Mouse (Mus musculus) forebrain, embryonic 10.5 days (tissue): Measurements from ENCODE around the gene Tmem109. TPM values are rescaled to one million over a fixed set of nuclear protein-coding genes. Genes with fewer than 3 reads are reported as not detected.

ENCODE experiments used
- DNase-seq: peaks from one replicate; pipeline ENCODE4 v3.0.0-alpha.2; 2017; ENCODE audit warnings: low spot score; ENCODE audit errors: extremely low spot score
- H3K27ac ChIP-seq: fragments of 300-500 bp; sonication (generic); 2 replicates; pipeline ENCODE4 v1.5.1; 2016; ENCODE audit warnings: mild to moderate bottlenecking
- H3K27me3 ChIP-seq: fragments of 300-500 bp; sonication (generic); 2 replicates; pipeline ENCODE4 v1.6.1; 2016; ENCODE audit warnings: mild to moderate bottlenecking; ENCODE audit not compliant: poor library complexity, severe bottlenecking
- H3K36me3 ChIP-seq: fragments of 300-500 bp; sonication (generic); replicated peaks from 2 replicates; pipeline ENCODE4 v1.6.1; 2016; ENCODE audit warnings: mild to moderate bottlenecking, moderate library complexity
- H3K4me1 ChIP-seq: fragments of 300-500 bp; sonication (generic); 2 replicates; pipeline ENCODE4 v1.6.1; 2016
- H3K4me3 ChIP-seq: fragments of 300-500 bp; sonication (generic); 2 replicates; pipeline ENCODE4 v1.5.1; 2016; ENCODE audit warnings: mild to moderate bottlenecking, moderate library complexity
- H3K9me3 ChIP-seq: fragments of 300-500 bp; sonication (generic); 2 replicates; pipeline ENCODE4 v1.6.1; 2016; ENCODE audit warnings: mild to moderate bottlenecking, moderate library complexity
- WGBS: fragments of 180-500 bp; shearing (Covaris S2); methylation state at CpG from one replicate; pipeline ENCODE4 v1.1.7; 2016; 5-methylcytosine and 5-hydroxymethylcytosine counted together
- polyA plus RNA-seq: library from polyadenylated mRNA; unstranded; fragments of >200 nt; fragmentation: Nextera tagmentation; extraction: Ambion mirVana; gene quantifications from 2 replicates; pipeline ENCODE4 v1.2.1, GENCODE M21; 2016

Tmem109 gene
- polyA plus RNA-seq, 1 experiment from 2014 or later = 53.8 TPM

DNA sequence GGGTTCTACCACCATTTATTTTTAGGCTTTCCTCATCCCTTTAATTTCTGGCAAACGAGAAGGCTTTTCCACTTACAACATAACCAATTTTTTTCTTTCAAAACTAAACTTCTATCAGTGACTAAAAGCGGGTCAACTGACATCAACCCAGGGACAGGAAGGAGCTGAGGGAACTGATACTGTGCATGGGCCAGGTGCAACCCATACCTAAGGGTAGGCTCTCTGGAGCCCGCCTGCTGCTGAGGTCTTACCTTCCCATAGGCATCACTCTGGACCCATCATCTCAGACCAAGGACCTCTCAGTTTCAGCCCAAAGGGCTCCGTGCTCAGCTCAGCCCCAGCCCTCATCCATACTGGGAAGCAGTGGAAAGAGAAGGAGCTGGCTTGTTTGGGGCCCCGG lies 53.5 kb downstream of the Tmem109 start:
- WGBS = 93% methylated on average over 5 of the region's 5 CpGs
- Histone ChIP-seq H3K9me3 (no peaks in the 10 kb centered on the region), H3K27me3 (no peaks in the 10 kb centered on the region), H3K4me1 (peaks cover 10% of the 10 kb centered on the region), H3K36me3 (no peaks in the 10 kb centered on the region), H3K4me3 (no peak overlapping the region), H3K27ac (no peak overlapping the region)
- DNase-seq = no peak

DNA sequence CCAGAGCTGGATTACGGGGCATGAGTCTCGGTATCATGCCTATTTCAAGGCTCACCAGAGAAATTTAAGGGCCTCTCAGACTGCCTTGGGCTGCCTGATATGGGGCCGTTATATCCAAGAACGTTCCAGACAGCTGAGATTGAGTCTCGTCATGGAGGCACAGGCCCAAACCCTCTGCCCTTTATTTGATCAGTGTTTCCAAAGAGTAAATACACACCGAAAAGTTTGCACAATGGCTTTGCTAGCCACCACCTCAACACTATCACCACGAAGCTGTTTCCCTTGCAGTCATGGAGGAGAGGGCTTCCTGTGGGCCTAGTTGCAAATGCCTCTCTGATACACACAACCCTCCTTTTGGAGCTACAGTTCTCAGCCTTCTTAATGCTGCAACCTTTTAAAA lies 57.7 kb downstream of the Tmem109 start:
- H3K4me3 ChIP-seq = no peak overlapping the region
- peaks cover 10% of the 10 kb centered on the region for H3K4me1 ChIP-seq
- no peaks in the 10 kb centered on the region for H3K27me3 ChIP-seq
- no peak for DNase-seq
- no peak overlapping the region for H3K27ac ChIP-seq
- no peaks in the 10 kb centered on the region for H3K36me3 ChIP-seq
- WGBS = 91% methylated on average over 7 of the region's 7 CpGs
- no peaks in the 10 kb centered on the region for H3K9me3 ChIP-seq

DNA sequence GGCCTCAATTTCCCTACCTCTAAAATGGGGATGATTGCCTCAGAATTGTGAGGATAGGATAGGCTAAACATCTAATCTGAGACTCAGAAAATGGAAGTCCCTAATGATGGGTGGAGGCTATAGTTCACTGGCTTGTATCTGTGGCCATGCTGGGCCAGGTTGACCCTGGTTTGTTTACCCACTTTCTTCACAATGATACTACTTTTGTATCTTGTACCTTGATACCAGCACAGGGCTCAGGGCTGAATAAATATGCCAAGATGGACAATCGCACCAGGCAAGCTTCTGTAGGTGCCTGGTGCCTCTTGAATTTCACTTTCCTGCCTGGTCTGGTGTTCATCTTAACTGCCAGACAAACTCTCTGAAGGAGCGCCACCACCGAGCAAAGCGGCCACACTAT lies 59.3 kb downstream of the Tmem109 start:
- peaks cover 24% of the 10 kb centered on the region for H3K4me1 ChIP-seq
- no peaks in the 10 kb centered on the region for H3K9me3 ChIP-seq
- H3K27ac ChIP-seq = no peak overlapping the region
- DNase-seq = no peak
- no peak overlapping the region for H3K4me3 ChIP-seq
- no peaks in the 10 kb centered on the region for H3K27me3 ChIP-seq
- no peaks in the 10 kb centered on the region for H3K36me3 ChIP-seq
- WGBS = 94% methylated on average over 4 of the region's 4 CpGs

DNA sequence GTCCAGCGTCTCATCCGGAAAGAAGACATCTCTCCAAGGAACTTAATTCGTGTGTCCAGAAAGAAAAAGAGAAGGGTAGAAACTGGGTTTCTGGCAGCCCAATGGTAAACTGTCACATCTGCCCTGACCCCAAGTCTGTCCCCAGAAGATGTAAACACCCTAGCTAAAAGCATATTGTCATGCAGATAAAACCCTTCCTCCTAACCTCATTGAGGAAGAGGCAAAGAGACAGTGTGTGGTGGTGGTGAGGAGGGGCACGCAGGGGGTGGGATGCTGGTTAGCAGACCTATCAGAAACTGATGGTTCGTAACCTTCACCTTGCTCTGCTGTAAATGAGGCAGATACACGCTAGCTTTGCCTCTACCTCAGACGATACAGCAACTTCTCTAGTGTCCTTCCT lies 60.5 kb downstream of the Tmem109 start:
- Histone ChIP-seq H3K27me3 (no peaks in the 10 kb centered on the region), H3K4me1 (peaks cover 25% of the 10 kb centered on the region), H3K27ac (no peak overlapping the region), H3K4me3 (no peak overlapping the region), H3K9me3 (no peaks in the 10 kb centered on the region), H3K36me3 (no peaks in the 10 kb centered on the region)
- WGBS = 69% methylated on average over 7 of the region's 7 CpGs
- DNase-seq = no peak

Other genes with a start within 250 kb of the Tmem109 start
- gene Vwce, start 247.8 kb downstream of the Tmem109 start, polyA plus RNA-seq = 0.38 and 0.85 TPM in 2 replicates
- gene Pga5, start 203.9 kb downstream of the Tmem109 start, polyA plus RNA-seq = not detected in 2 replicates
- 33.5 and 36.1 TPM in 2 replicates for gene Vps37c, start 193.3 kb downstream of the Tmem109 start, polyA plus RNA-seq
- gene Cd5, start 143.0 kb downstream of the Tmem109 start, polyA plus RNA-seq = not detected in 2 replicates
- gene Cd6, start 51.9 kb downstream of the Tmem109 start, polyA plus RNA-seq = not detected in 2 replicates
- 0.32 and 0.37 TPM in 2 replicates for gene Slc15a3, start 42.3 kb downstream of the Tmem109 start, polyA plus RNA-seq
- gene Tmem132a, start 12.1 kb downstream of the Tmem109 start, polyA plus RNA-seq = 110 and 115 TPM in 2 replicates
- gene Prpf19, start 13.2 kb upstream of the Tmem109 start, polyA plus RNA-seq = 43.8 and 47.1 TPM in 2 replicates
- not detected in 2 replicates for gene Zp1, start 38.6 kb upstream of the Tmem109 start, polyA plus RNA-seq
- 0.06 and 0.09 TPM in 2 replicates for gene Ptgdr2, start 55.2 kb upstream of the Tmem109 start, polyA plus RNA-seq
- 45.0 and 46.0 TPM in 2 replicates for gene Ccdc86, start 67.3 kb upstream of the Tmem109 start, polyA plus RNA-seq
- not detected in 2 replicates for gene Ms4a10, start 92.7 kb upstream of the Tmem109 start, polyA plus RNA-seq
- 0.11 TPM in 1 of 2 replicates, not detected in the other for gene Ms4a15, start 111.2 kb upstream of the Tmem109 start, polyA plus RNA-seq
- not detected in 2 replicates for gene Ms4a18, start 136.0 kb upstream of the Tmem109 start, polyA plus RNA-seq
- not detected in 2 replicates for gene Ms4a8a, start 199.1 kb upstream of the Tmem109 start, polyA plus RNA-seq
- not detected in 2 replicates for gene 1700017D01Rik, start 248.9 kb upstream of the Tmem109 start, polyA plus RNA-seq